8 mouse cellular contexts compared by ENCODE assay signal in genomic region chr13:43302239-43302638, GRCm38 (mm10). TPM values are rescaled to one million over a fixed set of nuclear protein-coding genes. Genes with fewer than 3 reads are reported as not detected.
DNase-seq lines count a peak whose midpoint lies in the region; ATAC-seq and TF ChIP-seq lines count a peak whose summit lies in the region.

No protein-coding gene starts in this region.

- TF ChIP-seq POLR2A in olfactory bulb, adult 2 months (IDR thresholded peaks at IDR 0.05; ENCODE audit: insufficient read depth, low read depth, low read length), result no peak

- H3K36me3 ChIP-seq in embryonic facial prominence, embryonic 14.5 days (ENCODE audit: control insufficient read depth, insufficient read depth, low read length), result no peaks in the 10 kb centered on the region
- no peaks in the 10 kb centered on the region for H3K36me3 ChIP-seq in intestine, postnatal 0 days (ENCODE audit: control insufficient read depth, insufficient read depth)

- TF ChIP-seq CTCF in left cerebral cortex, adult 2 months (IDR thresholded peaks at IDR 0.05), result no peak
- no peak for TF ChIP-seq CTCF in intestine, postnatal 0 days (IDR thresholded peaks at IDR 0.05; ENCODE audit: low read depth)
- TF ChIP-seq CTCF in olfactory bulb, adult 2 months (IDR thresholded peaks at IDR 0.05; ENCODE audit: insufficient read depth, low read depth, low read length), result no peak

- intact Hi-C loops in left cerebral cortex, adult 2 months (cut with DNase I), result loop anchor here (2.0 to 5.0 kb wide), 2 partner anchors 71 to 180 kb away; partner anchors contain the start of gene Ranbp9
- intact Hi-C loops in left cerebral cortex, postnatal 36 days (cut with DNase I), result loop anchor here (2.0 to 5.0 kb wide), 4 partner anchors 71 to 119 kb away; partner anchors contain the start of gene Nol7
- intact Hi-C loops in gastrocnemius, postnatal 36 days (cut with DNase I), result loop anchor here (5.0 kb wide), 2 partner anchors 65 to 100 kb away; no protein-coding TSS in a partner anchor

- H3K27ac ChIP-seq in left cerebral cortex, adult 2 months, result peak overlapping the region; percentile 96
- H3K27ac ChIP-seq in embryonic facial prominence, embryonic 14.5 days (replicated peaks; ENCODE audit: low read depth, low read length), result no peak overlapping the region
- H3K27ac ChIP-seq in intestine, postnatal 0 days (ENCODE audit: low read depth, low read length), result no peak overlapping the region
- no peak overlapping the region for H3K27ac ChIP-seq in olfactory bulb, adult 2 months (ENCODE audit: insufficient read depth, low read depth, low read length)

- 6% methylated on average over 11 of the region's 11 CpGs for WGBS in embryonic facial prominence, embryonic 14.5 days
- 12% methylated on average over 11 of the region's 11 CpGs for WGBS in intestine, postnatal 0 days
- WGBS in olfactory bulb, adult 2 months, result 3% methylated on average over 11 of the region's 11 CpGs

- no peaks in the 10 kb centered on the region for H3K9me3 ChIP-seq in embryonic facial prominence, embryonic 14.5 days (ENCODE audit: control insufficient read depth, low read length)
- no peaks in the 10 kb centered on the region for H3K9me3 ChIP-seq in intestine, postnatal 0 days (ENCODE audit: control insufficient read depth)

- peaks cover 26% of the 10 kb centered on the region for H3K4me1 ChIP-seq in embryonic facial prominence, embryonic 14.5 days (ENCODE audit: control insufficient read depth, insufficient read depth, low read length)
- peaks cover 3% of the 10 kb centered on the region; the same call in 1 of the 2 replicates for H3K4me1 ChIP-seq in intestine, postnatal 0 days (replicated peaks; ENCODE audit: control insufficient read depth, insufficient read depth, low read length)
- H3K4me1 ChIP-seq in olfactory bulb, adult 2 months (ENCODE audit: control insufficient read depth, insufficient read depth, low read length), result peaks cover 23% of the 10 kb centered on the region

- H3K9ac ChIP-seq in embryonic facial prominence, embryonic 14.5 days (ENCODE audit: low read depth, low read length), result peak overlapping the region; percentile 73
- H3K9ac ChIP-seq in intestine, postnatal 0 days (ENCODE audit: low read depth, low read length), result no peak overlapping the region

- H3K4me3 ChIP-seq in left cerebral cortex, adult 2 months, result peak overlapping the region; percentile 74
- peak overlapping the region; percentile 77 for H3K4me3 ChIP-seq in embryonic facial prominence, embryonic 14.5 days (ENCODE audit: low read depth, low read length)
- peak overlapping the region; percentile 42 for H3K4me3 ChIP-seq in intestine, postnatal 0 days (ENCODE audit: low read depth, low read length)
- peak overlapping the region; percentile 58 for H3K4me3 ChIP-seq in olfactory bulb, adult 2 months (ENCODE audit: insufficient read depth, low read depth, low read length)

- peaks cover 25% of the 10 kb centered on the region for H3K27me3 ChIP-seq in embryonic facial prominence, embryonic 14.5 days (replicated peaks; ENCODE audit: control insufficient read depth, insufficient read depth, low read length)
- peaks cover 9% of the 10 kb centered on the region for H3K27me3 ChIP-seq in intestine, postnatal 0 days (replicated peaks; ENCODE audit: control insufficient read depth, insufficient read depth, low read length)

- no peak for ATAC-seq in embryonic facial prominence, embryonic 14.5 days (ENCODE audit: low read depth)
- ATAC-seq in intestine, postnatal 0 days, result no peak

- peak overlapping the region; percentile 98 for H3K4me2 ChIP-seq in embryonic facial prominence, embryonic 14.5 days (ENCODE audit: low read depth, low read length)
- H3K4me2 ChIP-seq in intestine, postnatal 0 days (replicated peaks; ENCODE audit: low read depth), result peak overlapping the region; percentile 96

- DNase-seq in left cerebral cortex, adult 2 months (ENCODE audit: extremely low spot score in 1 of 2, low spot score in 2 of 2), result no peak
- DNase-seq in left cerebral cortex, postnatal 36 days (ENCODE audit: low spot score in 2 of 2), result no peak
- peak; percentile 18 for DNase-seq in embryonic facial prominence, embryonic 14.5 days (ENCODE audit: low spot score)
- DNase-seq in gastrocnemius, postnatal 25 days, result no peak
- no peak for DNase-seq in layer of hippocampus, adult 11-12 months (ENCODE audit: low spot score)
- no peak for DNase-seq in gastrocnemius, postnatal 36 days

RNA-seq across cellular contexts. Expression of gene Gfod1, which starts 1.7 kb away (rescaled TPM):
- 100 to 1,000 TPM; 118 to 134 TPM for total RNA-seq in left cerebral cortex, adult 2 months (2021)
- 100 to 1,000 TPM in 1 of 2 experiments, 10 to 100 TPM in 1; 89.0 to 108 TPM for total RNA-seq in left cerebral cortex, postnatal 36 days (2021)
- polyA plus RNA-seq in embryonic facial prominence, embryonic 14.5 days (2014; fragmentation: Nextera tagmentation; extraction: Ambion mirVana), result 1.2 and 1.8 TPM in 2 replicates
- polyA plus RNA-seq in intestine, postnatal 0 days (2015; fragmentation: Nextera tagmentation; extraction: Ambion mirVana), result 0.43 and 0.50 TPM in 2 replicates
- polyA plus RNA-seq in olfactory bulb, adult 2 months (2012; ENCODE audit: insufficient read depth, insufficient read length, low replicate concordance, missing spikeins), result not detected in 2 replicates
- total RNA-seq in gastrocnemius, postnatal 25 days (2021), result 1 to 10 TPM; 5.6 to 6.5 TPM
- total RNA-seq in gastrocnemius, postnatal 36 days (2021), result 1 to 10 TPM; 4.3 to 5.9 TPM

Comparison
In these comparisons a context has a peak if more than half of its experiments do, and no peak if none do; other contexts are left out.
1. RNA of gene Gfod1, which starts 1.7 kb away (total RNA-seq): 118 to 134 TPM in left cerebral cortex, adult 2 months and 89.0 to 108 TPM in left cerebral cortex, postnatal 36 days; 5.6 to 6.5 TPM in gastrocnemius, postnatal 25 days and 4.3 to 5.9 TPM in gastrocnemius, postnatal 36 days; every median in the first group is over 10 times any median in the second.
2. Peak in every context shown above with its lines, with median percentiles within 50 percentile points of each other: H3K4me3 ChIP-seq.